Mouse (Mus musculus): ENCODE data around the gene Kbtbd6. TPM values are rescaled to one million over a fixed set of nuclear protein-coding genes. Genes with fewer than 3 reads are reported as not detected.

Kbtbd6 gene
- 1.8 and 2.2 TPM in 2 replicates for polyA plus RNA-seq (2012; rRNA removed)

DNA sequence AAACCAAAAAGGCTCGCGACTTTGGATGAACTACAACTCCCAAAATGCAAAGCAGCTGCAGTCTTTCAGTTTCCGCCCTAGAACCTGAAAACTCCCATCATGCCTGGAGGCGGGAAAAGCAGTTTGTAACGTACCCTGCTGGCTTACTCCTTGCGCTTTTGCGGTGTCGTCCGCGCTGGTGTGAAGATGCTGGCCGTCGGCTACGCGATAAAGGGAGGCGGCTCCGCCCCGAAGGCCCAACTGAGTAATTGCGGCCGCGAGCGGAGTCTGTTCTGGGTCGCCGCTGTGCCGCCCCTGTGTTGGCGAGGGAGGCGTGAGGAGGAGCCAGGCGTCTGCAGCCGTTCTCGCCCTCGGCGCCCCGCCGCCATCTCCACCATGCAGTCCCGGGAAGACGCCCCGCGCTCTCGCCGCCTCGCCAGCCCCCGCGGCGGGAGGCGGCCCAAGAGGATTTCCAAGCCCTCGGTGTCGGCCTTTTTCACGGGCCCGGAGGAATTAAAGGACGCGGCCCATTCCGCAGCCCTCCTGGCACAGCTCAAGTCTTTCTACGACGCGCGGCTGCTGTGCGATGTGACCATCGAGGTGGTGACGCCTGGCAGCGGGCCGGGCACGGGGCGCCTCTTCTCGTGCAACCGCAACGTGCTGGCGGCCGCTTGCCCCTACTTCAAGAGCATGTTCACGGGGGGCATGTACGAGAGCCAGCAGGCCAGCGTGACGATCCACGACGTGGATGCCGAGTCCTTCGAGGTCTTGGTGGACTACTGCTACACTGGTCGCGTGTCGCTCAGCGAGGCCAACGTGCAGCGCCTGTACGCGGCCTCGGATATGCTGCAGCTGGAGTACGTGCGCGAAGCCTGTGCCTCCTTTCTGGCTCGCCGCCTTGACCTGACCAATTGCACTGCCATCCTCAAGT is at the start of gene Kbtbd6:
Kbtbd6 (plus strand) TSS at position 155 of the 910 bp plus-strand sequence.

DNA sequence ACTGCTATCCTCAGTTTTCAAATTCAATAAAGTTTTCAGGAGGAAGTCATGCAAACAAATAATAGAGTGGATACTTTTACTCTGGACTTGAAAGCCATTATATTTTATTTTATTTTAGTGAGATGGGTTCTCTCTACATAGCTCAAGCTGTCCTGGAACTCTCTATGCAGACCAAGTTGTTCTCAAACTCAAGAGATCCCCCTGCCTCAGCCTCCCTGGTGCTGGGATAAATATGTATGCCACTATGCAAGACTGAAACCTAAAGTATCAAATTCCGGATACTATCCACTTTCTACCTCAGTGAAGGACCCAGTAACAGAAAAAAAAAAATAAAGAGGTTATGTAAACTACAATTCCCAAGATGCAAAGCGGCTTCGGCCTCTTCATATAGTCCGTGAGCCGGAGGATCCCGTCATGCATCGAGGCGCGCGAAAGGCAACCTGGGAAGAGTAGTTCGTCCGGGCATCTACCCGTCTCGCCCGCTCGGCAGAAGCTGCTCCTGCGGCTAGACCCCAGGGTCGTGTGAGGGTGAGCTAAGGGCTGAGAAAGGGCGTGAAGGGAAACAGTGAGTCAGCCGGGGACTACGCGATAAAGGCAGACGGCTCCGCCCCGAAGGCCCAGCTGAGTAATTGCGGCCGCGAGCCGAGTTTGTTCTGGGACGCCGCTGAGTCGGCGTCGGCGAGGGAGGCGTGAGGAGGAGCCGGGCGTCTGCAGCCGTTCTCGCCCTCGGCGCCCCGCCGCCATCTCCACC is 25.5 kb upstream of the Kbtbd6 start, which contains the start of gene Kbtbd7:
Kbtbd7 (plus strand) TSS at position 533 of the 751 bp plus-strand sequence.

DNA sequence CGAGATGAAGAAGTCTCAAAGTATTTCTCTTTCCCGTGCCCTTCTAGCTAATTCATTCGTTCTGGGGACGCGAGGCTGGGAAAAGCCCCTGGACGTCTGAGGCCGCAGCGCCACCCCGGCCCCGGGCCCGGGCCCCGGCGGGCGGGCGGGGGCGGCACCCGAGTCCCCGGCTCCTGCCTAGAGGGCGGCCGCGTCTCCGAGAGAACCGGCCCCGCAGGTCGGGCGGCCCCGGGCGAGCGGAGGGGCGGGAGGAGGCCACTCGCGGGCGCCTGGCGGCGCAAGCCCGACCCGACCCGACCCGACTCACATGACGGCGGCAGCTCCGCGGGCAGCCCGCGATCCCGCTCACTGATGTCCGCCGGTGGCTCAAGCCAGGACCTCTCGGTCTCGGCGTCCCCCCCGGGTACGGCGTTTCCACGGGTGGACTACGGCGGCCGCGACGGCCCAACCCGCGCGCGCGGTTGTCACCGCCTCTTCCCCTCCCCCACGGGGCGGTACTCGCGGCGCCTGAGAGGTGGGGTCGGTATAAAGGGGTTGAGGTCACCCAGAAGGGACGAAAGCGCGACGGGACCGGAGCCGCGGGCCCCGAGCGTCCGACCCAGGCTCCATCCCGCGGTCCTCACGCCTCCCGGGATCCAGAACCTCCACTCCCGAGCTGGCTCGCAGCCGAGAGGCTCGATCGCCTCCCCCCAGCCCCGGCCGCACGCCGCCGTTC is 29.1 kb downstream of the Kbtbd6 start, which contains the start of gene Elf1:
Elf1 (plus strand) TSS at position 571 of the 715 bp plus-strand sequence.

DNA sequence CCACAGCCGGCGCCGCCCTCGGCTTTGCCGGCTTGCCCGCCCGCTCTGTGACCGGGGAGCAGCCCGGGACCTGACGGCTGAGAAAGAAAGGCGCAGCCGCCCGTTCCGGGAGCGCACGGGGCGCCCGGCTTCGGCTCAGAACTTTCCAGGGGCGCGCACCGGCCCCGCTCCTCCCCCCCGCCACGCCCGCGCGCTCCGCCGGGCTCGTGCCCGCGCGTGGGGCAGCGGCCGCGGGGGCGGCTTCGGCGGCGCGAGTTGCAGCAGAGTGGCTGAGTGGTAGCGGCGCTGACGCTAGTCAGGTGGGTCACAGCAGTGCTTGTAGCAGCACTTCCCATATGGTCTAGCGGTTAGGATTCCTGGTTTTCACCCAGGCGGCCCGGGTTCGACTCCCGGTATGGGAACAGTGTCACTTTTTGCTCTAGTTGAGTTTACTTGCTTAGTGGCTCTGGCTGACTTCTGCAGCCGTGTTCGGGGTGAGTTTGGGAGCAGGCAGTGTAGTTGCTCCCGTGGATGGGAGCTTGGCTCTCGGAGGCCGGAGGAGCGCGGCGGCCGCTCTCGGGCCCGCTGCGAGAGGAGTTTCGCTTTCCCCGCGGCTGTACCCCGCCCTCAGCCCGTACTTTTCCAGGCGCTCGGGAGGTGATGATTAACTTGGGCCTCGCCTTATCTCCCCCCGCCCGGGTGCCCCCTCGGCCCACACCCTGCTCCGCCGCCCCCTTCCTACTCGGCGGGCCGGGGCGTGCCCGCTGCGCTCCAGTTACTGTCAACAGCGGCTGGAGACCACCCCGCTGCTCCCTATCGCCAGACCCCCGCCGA is 29.9 kb downstream of the Kbtbd6 start, which contains the start of gene Wbp4:
Wbp4 (minus strand) TSS at position 182 of the 813 bp plus-strand sequence.

Other genes starting within 250 kb of the Kbtbd6 start
- not detected in 2 replicates for gene Zfp957, start 204.5 kb upstream of the Kbtbd6 start, polyA plus RNA-seq (2012; rRNA removed)
- 187 and 228 TPM in 2 replicates for gene Rgcc, start 150.2 kb upstream of the Kbtbd6 start, polyA plus RNA-seq (2012; rRNA removed)
- 11.7 and 13.3 TPM in 2 replicates for gene Naa16, start 61.1 kb upstream of the Kbtbd6 start, polyA plus RNA-seq (2012; rRNA removed)
- 2.6 and 2.7 TPM in 2 replicates for gene Mtrf1, start 54.1 kb upstream of the Kbtbd6 start, polyA plus RNA-seq (2012; rRNA removed)
- gene Kbtbd7, start 25.3 kb upstream of the Kbtbd6 start, polyA plus RNA-seq (2012; rRNA removed): 2.1 and 2.6 TPM in 2 replicates
- 9.6 and 11.7 TPM in 2 replicates for gene Elf1, start 29.4 kb downstream of the Kbtbd6 start, polyA plus RNA-seq (2012; rRNA removed)
- 8.1 and 8.4 TPM in 2 replicates for gene Wbp4, start 29.7 kb downstream of the Kbtbd6 start, polyA plus RNA-seq (2012; rRNA removed)
- gene Sugt1, start 135.9 kb downstream of the Kbtbd6 start, polyA plus RNA-seq (2012; rRNA removed): 17.6 and 19.1 TPM in 2 replicates
- 0.07 TPM in 1 of 2 replicates, not detected in the other for gene Cnmd, start 210.3 kb downstream of the Kbtbd6 start, polyA plus RNA-seq (2012; rRNA removed)

All from liver, embryonic 14 days (tissue).